Mouse (Mus musculus) midbrain, embryonic 15.5 days (tissue): Measurements from ENCODE around the gene Tmem25. TPM values are rescaled to one million over a fixed set of nuclear protein-coding genes. Genes with fewer than 3 reads are reported as not detected.

Experiments
- ATAC-seq: fragments of 200-750 bp; cut with Nextera tagmentation; replicated peaks from 2 replicates; pipeline ENCODE4 v1.8.0; 2017; ENCODE audit warnings: moderate TSS enrichment
- H3K27ac ChIP-seq: fragments of 300-500 bp; sonication (generic); 2 replicates; pipeline ENCODE4 v1.5.1; 2015; ENCODE audit warnings: mild to moderate bottlenecking, inconsistent platforms
- H3K27me3 ChIP-seq: fragments of 300-500 bp; sonication (generic); replicated peaks from 2 replicates; pipeline ENCODE4 v1.6.1; 2015; ENCODE audit warnings: inconsistent platforms
- H3K36me3 ChIP-seq: fragments of 300-500 bp; sonication (generic); replicated peaks from 2 replicates; pipeline ENCODE4 v1.6.1; 2015; ENCODE audit warnings: inconsistent platforms
- H3K4me1 ChIP-seq: fragments of 300-500 bp; sonication (generic); 2 replicates; pipeline ENCODE4 v1.6.1; 2015; ENCODE audit warnings: inconsistent platforms
- H3K4me2 ChIP-seq: fragments of 300-500 bp; sonication (generic); 2 replicates; pipeline ENCODE4 v1.6.1; 2015; ENCODE audit warnings: inconsistent platforms, mild to moderate bottlenecking, moderate library complexity
- H3K4me3 ChIP-seq: fragments of 300-500 bp; sonication (generic); 2 replicates; pipeline ENCODE4 v1.5.1; 2015; ENCODE audit warnings: mild to moderate bottlenecking, inconsistent platforms
- H3K9ac ChIP-seq: fragments of 300-500 bp; sonication (generic); 2 replicates; pipeline ENCODE4 v1.6.1; 2015; ENCODE audit warnings: mild to moderate bottlenecking, inconsistent platforms
- H3K9me3 ChIP-seq: fragments of 300-500 bp; sonication (generic); 2 replicates; pipeline ENCODE4 v1.6.1; 2016; ENCODE audit warnings: inconsistent platforms
- WGBS: fragments of 180-500 bp; shearing (Covaris S2); methylation state at CpG from one replicate; pipeline ENCODE4 v1.1.7; 2015; ENCODE audit warnings: mixed read lengths; 5-methylcytosine and 5-hydroxymethylcytosine counted together
- polyA plus RNA-seq: library from polyadenylated mRNA; unstranded; fragments of >200 nt; fragmentation: Nextera tagmentation; extraction: Ambion mirVana; gene quantifications from 2 replicates; pipeline ENCODE4 v1.2.1, GENCODE M21; 2015

Gene Tmem25
- polyA plus RNA-seq, result 16.1 and 18.3 TPM in 2 replicates

- Histone ChIP-seq H3K4me1 (peaks cover 21% of the 10 kb centered on the region), H3K9ac (peak within 1 kb of the TSS; percentile 62), H3K27ac (peak within 1 kb of the TSS; percentile 72), H3K4me2 (peak within 1 kb of the TSS; percentile 90), H3K36me3 (no peaks in the 10 kb centered on the region), H3K9me3 (no peaks in the 10 kb centered on the region), H3K4me3 (peak within 1 kb of the TSS; percentile 60), H3K27me3 (peaks cover 12% of the 10 kb centered on the region; the same call in 1 of the 2 replicates)
- ATAC-seq, result peak; percentile 98
- WGBS, result under 1% methylated on average over 75 of the region's 75 CpGs
Measured at GRCm38 (mm10) chr9:44799102-44799957, at the start of gene Tmem25. TSS of gene Tmem25 (minus strand) at chr9:44799307.

- Histone ChIP-seq H3K9me3 (no peaks in the 10 kb centered on the region), H3K4me1 (0 out of 2 replicates have a peak, but pooled peaks cover 3% of the 10 kb centered on the region), H3K27me3 (no peaks in the 10 kb centered on the region), H3K9ac (no peak overlapping the region), H3K4me3 (no peak overlapping the region), H3K4me2 (no peak overlapping the region), H3K27ac (no peak overlapping the region), H3K36me3 (peaks cover 54% of the 10 kb centered on the region)
- 88% methylated on average over 6 of the region's 6 CpGs for WGBS
- no peak for ATAC-seq
Measured at GRCm38 (mm10) chr9:44847446-44847845, 48.3 kb upstream of the Tmem25 start.

GRCm38 (mm10) chr9:44841241-44841640 lies 42.1 kb upstream of the Tmem25 start:
- no peak overlapping the region for H3K4me3 ChIP-seq
- H3K9ac ChIP-seq, result no peak overlapping the region
- no peaks in the 10 kb centered on the region for H3K9me3 ChIP-seq
- no peaks in the 10 kb centered on the region for H3K27me3 ChIP-seq
- ATAC-seq, result no peak
- H3K4me2 ChIP-seq, result no peak overlapping the region
- H3K27ac ChIP-seq, result no peak overlapping the region
- 90% methylated on average over 10 of the region's 10 CpGs for WGBS
- peaks cover 58% of the 10 kb centered on the region for H3K36me3 ChIP-seq
- no peaks in the 10 kb centered on the region for H3K4me1 ChIP-seq

GRCm38 (mm10) chr9:44836439-44836838 lies 37.3 kb upstream of the Tmem25 start:
- Histone ChIP-seq H3K27ac (no peak overlapping the region), H3K9ac (no peak overlapping the region), H3K36me3 (peaks cover 59% of the 10 kb centered on the region), H3K4me2 (no peak overlapping the region), H3K9me3 (no peaks in the 10 kb centered on the region), H3K27me3 (no peaks in the 10 kb centered on the region), H3K4me3 (no peak overlapping the region), H3K4me1 (no peaks in the 10 kb centered on the region)
- WGBS, result 52% methylated on average over 7 of the region's 7 CpGs
- ATAC-seq, result no peak

GRCm38 (mm10) chr9:44832356-44832755 lies 33.2 kb upstream of the Tmem25 start:
- Histone ChIP-seq H3K27ac (no peak overlapping the region), H3K9me3 (no peaks in the 10 kb centered on the region), H3K36me3 (peaks cover 64% of the 10 kb centered on the region), H3K4me3 (no peak overlapping the region), H3K9ac (no peak overlapping the region), H3K27me3 (no peaks in the 10 kb centered on the region), H3K4me1 (no peaks in the 10 kb centered on the region), H3K4me2 (no peak overlapping the region)
- ATAC-seq, result no peak
- 84% methylated on average over 4 of the region's 4 CpGs for WGBS

- H3K36me3 ChIP-seq, result peaks cover 66% of the 10 kb centered on the region
- H3K27ac ChIP-seq, result no peak overlapping the region
- H3K4me3 ChIP-seq, result no peak overlapping the region
- no peaks in the 10 kb centered on the region for H3K27me3 ChIP-seq
- no peak overlapping the region for H3K4me2 ChIP-seq
- ATAC-seq, result no peak
- no peaks in the 10 kb centered on the region for H3K9me3 ChIP-seq
- no peak overlapping the region for H3K9ac ChIP-seq
- 87% methylated on average over 2 of the region's 2 CpGs for WGBS
- H3K4me1 ChIP-seq, result no peaks in the 10 kb centered on the region
Measured at GRCm38 (mm10) chr9:44830506-44830905, 31.4 kb upstream of the Tmem25 start.

- Histone ChIP-seq H3K4me1 (no peaks in the 10 kb centered on the region), H3K9ac (no peak overlapping the region), H3K9me3 (no peaks in the 10 kb centered on the region), H3K4me3 (no peak overlapping the region), H3K36me3 (peaks cover 71% of the 10 kb centered on the region), H3K4me2 (no peak overlapping the region), H3K27me3 (no peaks in the 10 kb centered on the region), H3K27ac (no peak overlapping the region)
- ATAC-seq, result no peak
- 96% methylated on average over 11 of the region's 11 CpGs for WGBS
Measured at GRCm38 (mm10) chr9:44828944-44829343, 29.8 kb upstream of the Tmem25 start.

- H3K4me2 ChIP-seq, result no peak overlapping the region
- no peak for ATAC-seq
Measured at GRCm38 (mm10) chr9:44826660-44827059, 27.6 kb upstream of the Tmem25 start.

GRCm38 (mm10) chr9:44819920-44820827 lies 21.1 kb upstream of the Tmem25 start:
- no peak overlapping the region for H3K4me3 ChIP-seq
- WGBS, result 92% methylated on average over 15 of the region's 15 CpGs
- no peak for ATAC-seq
- H3K4me2 ChIP-seq, result no peak overlapping the region
- no peak overlapping the region for H3K9ac ChIP-seq
- H3K4me1 ChIP-seq, result no peaks in the 10 kb centered on the region
- H3K9me3 ChIP-seq, result no peaks in the 10 kb centered on the region
- no peaks in the 10 kb centered on the region for H3K27me3 ChIP-seq
- peaks cover 93% of the 10 kb centered on the region for H3K36me3 ChIP-seq
- H3K27ac ChIP-seq, result no peak overlapping the region

More at GRCm38 (mm10) chr9:44826660-44827059, 27.6 kb upstream of the Tmem25 start:
- H3K36me3 ChIP-seq, result peaks cover 73% of the 10 kb centered on the region
- no peaks in the 10 kb centered on the region for H3K27me3 ChIP-seq
- no peak overlapping the region for H3K4me3 ChIP-seq
- no peak overlapping the region for H3K9ac ChIP-seq
- H3K9me3 ChIP-seq, result no peaks in the 10 kb centered on the region
- no peak overlapping the region for H3K27ac ChIP-seq
- 94% methylated on average over 7 of the region's 7 CpGs for WGBS
- no peaks in the 10 kb centered on the region for H3K4me1 ChIP-seq

GRCm38 (mm10) chr9:44817522-44817921 lies 18.4 kb upstream of the Tmem25 start:
- H3K4me1 ChIP-seq, result no peaks in the 10 kb centered on the region
- no peak overlapping the region for H3K4me3 ChIP-seq
- no peaks in the 10 kb centered on the region for H3K9me3 ChIP-seq
- H3K27ac ChIP-seq, result no peak overlapping the region
- 84% methylated on average over 5 of the region's 5 CpGs for WGBS
- no peak overlapping the region for H3K4me2 ChIP-seq
- no peaks in the 10 kb centered on the region for H3K27me3 ChIP-seq
- H3K9ac ChIP-seq, result no peak overlapping the region
- ATAC-seq, result no peak
- H3K36me3 ChIP-seq, result peaks cover 98% of the 10 kb centered on the region

GRCm38 (mm10) chr9:44814179-44814578 lies 15.1 kb upstream of the Tmem25 start:
- Histone ChIP-seq H3K27ac (no peak overlapping the region), H3K4me1 (no peaks in the 10 kb centered on the region), H3K9ac (no peak overlapping the region), H3K27me3 (no peaks in the 10 kb centered on the region), H3K36me3 (peaks cover 94% of the 10 kb centered on the region), H3K4me3 (no peak overlapping the region), H3K9me3 (no peaks in the 10 kb centered on the region), H3K4me2 (no peak overlapping the region)
- WGBS, result 95% methylated on average over 8 of the region's 8 CpGs
- no peak for ATAC-seq

- Histone ChIP-seq H3K36me3 (peaks cover 90% of the 10 kb centered on the region), H3K4me1 (no peaks in the 10 kb centered on the region), H3K4me3 (no peak overlapping the region), H3K9ac (no peak overlapping the region), H3K27me3 (no peaks in the 10 kb centered on the region), H3K27ac (no peak overlapping the region), H3K9me3 (no peaks in the 10 kb centered on the region), H3K4me2 (no peak overlapping the region)
- WGBS, result 92% methylated on average over 10 of the region's 10 CpGs
- ATAC-seq, result no peak
Measured at GRCm38 (mm10) chr9:44810316-44810715, 11.2 kb upstream of the Tmem25 start.
